Comparison of ENCODE assay signal across 10 mouse cellular contexts in genomic region chr13:94115476-94115875, GRCm38 (mm10). TPM values are rescaled to one million over a fixed set of nuclear protein-coding genes. Genes with fewer than 3 reads are reported as not detected.
DNase-seq lines count a peak whose midpoint lies in the region; ATAC-seq lines count a peak whose summit lies in the region.
"Had no signal": no experiment of that assay in that cellular context is flagged by ENCODE, and none has a peak within 500 bp of the region (broad histone marks: within the 10 kb centered on the region; RNA-seq: fewer than 3 reads in every experiment).

No protein-coding gene starts in this region.

- H3K27me3 ChIP-seq in liver, embryonic 11.5 days (replicated peaks; ENCODE audit: control insufficient read depth, insufficient read depth, low read length): no peaks in the 10 kb centered on the region
- no peaks in the 10 kb centered on the region for H3K27me3 ChIP-seq in embryonic facial prominence, embryonic 15.5 days
- H3K27me3 ChIP-seq in limb, embryonic 15.5 days: no peaks in the 10 kb centered on the region
- H3K27me3 ChIP-seq in hindbrain, embryonic 13.5 days: no peaks in the 10 kb centered on the region
- H3K27me3 ChIP-seq: neural tube, embryonic 13.5 days had no signal

- H3K9ac ChIP-seq in liver, embryonic 11.5 days (ENCODE audit: low read depth, low read length): no peak overlapping the region
- no peak overlapping the region for H3K9ac ChIP-seq in embryonic facial prominence, embryonic 15.5 days
- no peak overlapping the region for H3K9ac ChIP-seq in limb, embryonic 15.5 days
- H3K9ac ChIP-seq in hindbrain, embryonic 13.5 days: no peak overlapping the region
- H3K9ac ChIP-seq: neural tube, embryonic 13.5 days had no signal

- ATAC-seq in liver, embryonic 11.5 days (replicated peaks; ENCODE audit: low FRiP score): no peak
- no peak for ATAC-seq in embryonic facial prominence, embryonic 15.5 days (ENCODE audit: insufficient number of reproducible peaks, low FRiP score, low TSS enrichment, low read depth)
- ATAC-seq in limb, embryonic 15.5 days (ENCODE audit: insufficient number of reproducible peaks, low FRiP score, low TSS enrichment, low read depth): no peak
- ATAC-seq in hindbrain, embryonic 13.5 days (ENCODE audit: low FRiP score): no peak

- peak; percentile 32 for DNase-seq in liver
- DNase-seq in liver, embryonic 11.5 days (ENCODE audit: low spot score): no peak
- peak; percentile 64 for DNase-seq in adrenal gland, adult 8-10 months
- DNase-seq in thymus, postnatal 4 days: no peak
- DNase-seq in B cell, adult 2 months: no peak

- WGBS in liver, embryonic 11.5 days: 75% methylated on average over 4 of the region's 4 CpGs
- WGBS in embryonic facial prominence, embryonic 15.5 days: 25% methylated on average over 4 of the region's 4 CpGs
- 41% methylated on average over 4 of the region's 4 CpGs for WGBS in limb, embryonic 15.5 days
- 55% methylated on average over 4 of the region's 4 CpGs for WGBS in hindbrain, embryonic 13.5 days

- H3K4me3 ChIP-seq in liver, embryonic 11.5 days (ENCODE audit: low read depth, low read length): no peak overlapping the region
- no peak overlapping the region for H3K4me3 ChIP-seq in embryonic facial prominence, embryonic 15.5 days (replicated peaks)
- H3K4me3 ChIP-seq in limb, embryonic 15.5 days: no peak overlapping the region
- no peak overlapping the region for H3K4me3 ChIP-seq in hindbrain, embryonic 13.5 days
- H3K4me3 ChIP-seq: erythroblast, embryonic 14.5 days; neural tube, embryonic 13.5 days had no signal

- no peak overlapping the region for H3K4me2 ChIP-seq in liver, embryonic 11.5 days
- no peak overlapping the region for H3K4me2 ChIP-seq in embryonic facial prominence, embryonic 15.5 days (replicated peaks)
- H3K4me2 ChIP-seq in limb, embryonic 15.5 days: no peak overlapping the region
- H3K4me2 ChIP-seq in hindbrain, embryonic 13.5 days: no peak overlapping the region
- H3K4me2 ChIP-seq: neural tube, embryonic 13.5 days had no signal

- no peak overlapping the region for H3K27ac ChIP-seq in liver, embryonic 11.5 days (ENCODE audit: low read depth, low read length)
- H3K27ac ChIP-seq in embryonic facial prominence, embryonic 15.5 days (replicated peaks): peak overlapping the region; percentile 65
- H3K27ac ChIP-seq in limb, embryonic 15.5 days: 0 out of 2 replicates have a peak overlapping the region, but pooled peaks have one; percentile 5
- H3K27ac ChIP-seq in hindbrain, embryonic 13.5 days: no peak overlapping the region
- H3K27ac ChIP-seq: neural tube, embryonic 13.5 days had no signal

- no peaks in the 10 kb centered on the region; the same call in 1 of the 2 replicates for H3K9me3 ChIP-seq in liver, embryonic 11.5 days (ENCODE audit: control insufficient read depth, low read length)
- H3K9me3 ChIP-seq in embryonic facial prominence, embryonic 15.5 days (replicated peaks): no peaks in the 10 kb centered on the region
- H3K9me3 ChIP-seq in limb, embryonic 15.5 days: no peaks in the 10 kb centered on the region
- 0 out of 2 replicates have a peak, but pooled peaks cover 3% of the 10 kb centered on the region for H3K9me3 ChIP-seq in hindbrain, embryonic 13.5 days
- H3K9me3 ChIP-seq: neural tube, embryonic 13.5 days had no signal

- no peaks in the 10 kb centered on the region for H3K4me1 ChIP-seq in liver, embryonic 11.5 days (replicated peaks; ENCODE audit: control insufficient read depth, insufficient read depth, low read length)
- peaks cover 36% of the 10 kb centered on the region for H3K4me1 ChIP-seq in embryonic facial prominence, embryonic 15.5 days
- peaks cover 33% of the 10 kb centered on the region for H3K4me1 ChIP-seq in limb, embryonic 15.5 days
- H3K4me1 ChIP-seq in hindbrain, embryonic 13.5 days (replicated peaks): no peaks in the 10 kb centered on the region

- H3K36me3 ChIP-seq in liver, embryonic 11.5 days (ENCODE audit: control insufficient read depth, insufficient read depth, low read length): peaks cover 6% of the 10 kb centered on the region; the same call in 1 of the 2 replicates
- H3K36me3 ChIP-seq in embryonic facial prominence, embryonic 15.5 days: 0 out of 2 replicates have a peak, but pooled peaks cover 5% of the 10 kb centered on the region
- H3K36me3 ChIP-seq in limb, embryonic 15.5 days: 0 out of 2 replicates have a peak, but pooled peaks cover 3% of the 10 kb centered on the region
- no peaks in the 10 kb centered on the region for H3K36me3 ChIP-seq in hindbrain, embryonic 13.5 days
- H3K36me3 ChIP-seq: neural tube, embryonic 13.5 days had no signal

RNA-seq across cellular contexts. Expression of gene Lhfpl2, which starts 57.9 kb away (rescaled TPM):
- polyA plus RNA-seq in liver, embryonic 11.5 days (2014; fragmentation: Nextera tagmentation; extraction: Ambion mirVana): 18.0 and 20.7 TPM in 2 replicates
- 10 to 100 TPM; 27.4 to 49.2 (median 34.5) TPM for total RNA-seq in adrenal gland, adult 8-10 months (2022)
- 77.0 and 91.6 TPM in 2 replicates for polyA plus RNA-seq in embryonic facial prominence, embryonic 15.5 days (2015; fragmentation: Nextera tagmentation; extraction: Ambion mirVana)
- polyA plus RNA-seq in limb, embryonic 15.5 days (2015; fragmentation: Nextera tagmentation; extraction: Ambion mirVana): 74.3 and 75.2 TPM in 2 replicates
- polyA plus RNA-seq in hindbrain, embryonic 13.5 days (2015; fragmentation: Nextera tagmentation; extraction: Ambion mirVana): 17.6 and 18.4 TPM in 2 replicates
- polyA plus RNA-seq: erythroblast, embryonic 14.5 days had no signal

Comparison
In these comparisons a context has a peak if more than half of its experiments do, and no peak if none do; other contexts are left out.
1. DNase-seq: peak in liver (single experiment) and adrenal gland, adult 8-10 months (single experiment); none in liver, embryonic 11.5 days (single experiment), thymus, postnatal 4 days (single experiment) and B cell, adult 2 months (0 of 2).
2. H3K27ac ChIP-seq: peak in embryonic facial prominence, embryonic 15.5 days (single experiment) and limb, embryonic 15.5 days (single experiment); none in liver, embryonic 11.5 days (single experiment) and hindbrain, embryonic 13.5 days (single experiment).